Mouse (Mus musculus): ENCODE results near the gene Soat2. TPM values are rescaled to one million over a fixed set of nuclear protein-coding genes. Genes with fewer than 3 reads are reported as not detected.

Gene Soat2
- total and polyA plus RNA-seq, 3 experiments, result 0.28 to 10.4 (median 0.56) TPM

DNA sequence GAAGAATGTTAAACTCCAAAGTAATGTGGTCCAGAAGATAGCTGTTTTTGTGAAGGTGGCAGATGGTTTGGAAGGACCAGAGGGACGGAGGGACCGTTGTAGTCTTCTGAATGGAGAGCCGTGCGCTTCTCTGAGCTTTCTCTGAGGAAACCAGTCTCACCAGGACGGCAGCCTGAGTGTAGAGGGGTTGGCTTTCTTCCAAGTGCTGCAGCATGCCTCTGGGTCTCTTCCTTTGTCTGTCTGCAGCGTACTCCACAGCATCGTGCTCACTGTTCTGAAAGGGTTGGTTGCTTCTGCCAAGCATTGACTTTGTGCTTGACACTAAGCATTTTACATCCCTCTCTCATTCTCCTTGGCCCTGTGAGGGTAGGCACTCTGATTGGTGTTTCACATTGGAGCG lies 55.5 kb downstream of the Soat2 start:
- Histone ChIP-seq H3K4me3 (replicated peaks in 1 of 3; ENCODE audit: low read depth in 2 of 3, low read length in 2 of 3, poor library complexity in 1 of 3) (no peak overlapping the region), H3K79me2 (replicated peaks; ENCODE audit: control insufficient read depth, extremely low read depth, insufficient read depth, poor library complexity, severe bottlenecking) (0 out of 2 replicates have a peak, but pooled peaks cover 4% of the 10 kb centered on the region), H3K36me3 (replicated peaks in 1 of 2; ENCODE audit: control insufficient read depth in 1 of 2, insufficient read depth in 1 of 2, low read length in 1 of 2) (peaks cover 34 to 54% of the 10 kb centered on the region in 2 experiments), H3K9me3 (replicated peaks; ENCODE audit: low read length) (no peaks in the 10 kb centered on the region), H3K27ac (ENCODE audit: insufficient read depth, low read depth) (no peak overlapping the region), H3K9ac (ENCODE audit: insufficient read depth, low read depth) (no peak overlapping the region), H3K4me1 (ENCODE audit: control insufficient read depth in 1 of 2, insufficient read depth in 2 of 2) (peaks cover 22 to 66% of the 10 kb centered on the region in 2 experiments), H3K4me2 (ENCODE audit: insufficient read depth, low read depth, poor library complexity, severe bottlenecking) (no peak overlapping the region), H3K27me3 (replicated peaks) (no peaks in the 10 kb centered on the region)
- no peak for TF ChIP-seq MXI1 (IDR thresholded peaks at IDR 0.05; ENCODE audit: low read depth, low read length)
- TF ChIP-seq CTCF (conservative IDR thresholded peaks at IDR 0.05 in 1 of 2, IDR thresholded peaks at IDR 0.05 in 1 of 2; ENCODE audit: low read depth in 2 of 2, low read length in 2 of 2), result no peak
- no peak for TF ChIP-seq GABPA (IDR thresholded peaks at IDR 0.05; ENCODE audit: insufficient replicate concordance, low read depth, low read length)
- TF ChIP-seq RAD21 (IDR thresholded peaks at IDR 0.05; ENCODE audit: low read depth, low read length), result no peak
- dilution Hi-C loops (cut with MboI; ENCODE audit: extremely low pct_ligation_motif_present, extremely low pct_unique_long_range_greater_than_20kb, low sequenced_read_pairs) (no loop called here), in situ Hi-C loops (cut with MboI; ENCODE audit: low pct_ligation_motif_present, low pct_unique_long_range_greater_than_20kb, low sequenced_read_pairs) (no loop called here)
- DNase-seq (ENCODE audit: extremely low read depth), result no peak

DNA sequence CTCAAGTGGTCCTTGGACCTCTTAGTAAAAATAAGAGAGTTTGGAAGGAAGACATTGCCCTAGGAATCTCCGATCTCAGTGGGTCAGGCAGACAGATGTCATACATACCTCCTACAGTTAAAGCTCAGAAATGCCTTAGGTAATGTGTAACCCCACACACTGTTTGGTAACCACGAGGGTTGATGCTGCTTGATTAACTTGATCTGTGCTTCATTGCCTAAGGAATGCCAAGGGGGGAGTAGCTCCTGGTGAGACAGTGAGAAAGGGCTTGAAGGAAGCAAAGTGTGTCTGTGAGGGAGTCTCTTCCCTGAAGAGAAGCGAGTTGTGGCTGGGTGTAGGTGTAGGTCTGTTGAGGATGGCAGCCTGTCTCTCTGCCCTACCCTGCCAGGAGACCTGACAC lies 57.0 kb downstream of the Soat2 start:
- TF ChIP-seq EP300 (IDR thresholded peaks at IDR 0.05; ENCODE audit: low read length) (no peak), CTCF (conservative IDR thresholded peaks at IDR 0.05 in 1 of 2, IDR thresholded peaks at IDR 0.05 in 1 of 2; ENCODE audit: low read depth in 2 of 2, low read length in 2 of 2) (no peak), BHLHE40 (IDR thresholded peaks at IDR 0.05; ENCODE audit: low read depth, low read length) (no peak), NRF1 (IDR thresholded peaks at IDR 0.05; ENCODE audit: low read depth, low read length) (no peak), ZMIZ1 (IDR thresholded peaks at IDR 0.05; ENCODE audit: low read depth, low read length) (no peak), MAX (IDR thresholded peaks at IDR 0.05; ENCODE audit: low read length) (no peak), NELFE (IDR thresholded peaks at IDR 0.05; ENCODE audit: low read depth, low read length) (no peak), ELF1 (IDR thresholded peaks at IDR 0.05; ENCODE audit: low read depth, low read length) (no peak), PAX5 (IDR thresholded peaks at IDR 0.05; ENCODE audit: low read length) (no peak), E2F4 (IDR thresholded peaks at IDR 0.05; ENCODE audit: insufficient replicate concordance, low read depth, low read length) (no peak), KAT2A (IDR thresholded peaks at IDR 0.05; ENCODE audit: insufficient replicate concordance, low read length) (no peak), JUND (conservative IDR thresholded peaks at IDR 0.05; ENCODE audit: low read depth, low read length) (no peak), MEF2A (IDR thresholded peaks at IDR 0.05; ENCODE audit: borderline replicate concordance, low read depth, low read length) (no peak), ZNF384 (IDR thresholded peaks at IDR 0.05; ENCODE audit: low read depth, low read length) (no peak), GABPA (IDR thresholded peaks at IDR 0.05; ENCODE audit: insufficient replicate concordance, low read depth, low read length) (no peak), MYC (IDR thresholded peaks at IDR 0.05; ENCODE audit: low read depth, low read length) (no peak), ETS1 (conservative IDR thresholded peaks at IDR 0.05; ENCODE audit: low read depth, low read length) (no peak)

More for the DNA sequence above, 57.0 kb downstream of the Soat2 start:
- Histone ChIP-seq H3K4me3 (replicated peaks in 1 of 3; ENCODE audit: low read depth in 2 of 3, low read length in 2 of 3, poor library complexity in 1 of 3) (peak overlapping the region in 1 of 3 experiments; percentile 8), H3K36me3 (replicated peaks in 1 of 2; ENCODE audit: control insufficient read depth in 1 of 2, insufficient read depth in 1 of 2, low read length in 1 of 2) (peaks cover 46 to 63% of the 10 kb centered on the region in 2 experiments), H3K9me3 (replicated peaks; ENCODE audit: low read length) (no peaks in the 10 kb centered on the region), H3K4me2 (ENCODE audit: insufficient read depth, low read depth, poor library complexity, severe bottlenecking) (peak overlapping the region; percentile 60; the same call in 1 of the 2 replicates), H3K79me2 (replicated peaks; ENCODE audit: control insufficient read depth, extremely low read depth, insufficient read depth, poor library complexity, severe bottlenecking) (0 out of 2 replicates have a peak, but pooled peaks cover 4% of the 10 kb centered on the region), H3K27ac (ENCODE audit: insufficient read depth, low read depth) (peak overlapping the region; percentile 53), H3K4me1 (ENCODE audit: control insufficient read depth in 1 of 2, insufficient read depth in 2 of 2) (peaks cover 22 to 65% of the 10 kb centered on the region in 2 experiments), H3K9ac (ENCODE audit: insufficient read depth, low read depth) (no peak overlapping the region), H3K27me3 (replicated peaks) (no peaks in the 10 kb centered on the region)
- dilution Hi-C loops (cut with MboI; ENCODE audit: extremely low pct_ligation_motif_present, extremely low pct_unique_long_range_greater_than_20kb, low sequenced_read_pairs), result no loop called here
- no peak for DNase-seq (ENCODE audit: extremely low read depth)
- in situ Hi-C loops (cut with MboI; ENCODE audit: low pct_ligation_motif_present, low pct_unique_long_range_greater_than_20kb, low sequenced_read_pairs), result no loop called here

Measured in CH12.LX (cell line).